Mouse (Mus musculus) intestine, embryonic 15.5 days (tissue): Measurements from ENCODE around the gene Olfr1218. TPM values are rescaled to one million over a fixed set of nuclear protein-coding genes. Genes with fewer than 3 reads are reported as not detected.
"Not testable (repeated sequence)": the region's sequence is repeated elsewhere in the genome, so short reads cannot be mapped to it uniquely, and the experiment has no call there.

Experiments used
- ATAC-seq: fragments of 200-750 bp; cut with Nextera tagmentation; 2 replicates; pipeline ENCODE4 v1.8.0; 2017; ENCODE audit warnings: moderate TSS enrichment, moderate library complexity
- H3K27ac ChIP-seq: fragments of 300-500 bp; sonication (generic); 2 replicates; pipeline ENCODE4 v1.5.1; 2015; ENCODE audit warnings: mild to moderate bottlenecking, inconsistent platforms
- H3K27me3 ChIP-seq: fragments of 300-500 bp; sonication (generic); replicated peaks from 2 replicates; pipeline ENCODE4 v1.6.1; 2015; ENCODE audit warnings: inconsistent platforms
- H3K36me3 ChIP-seq: fragments of 300-500 bp; sonication (generic); 2 replicates; pipeline ENCODE4 v1.6.1; 2015; ENCODE audit warnings: inconsistent platforms
- H3K4me1 ChIP-seq: fragments of 300-500 bp; sonication (generic); replicated peaks from 2 replicates; pipeline ENCODE4 v1.6.1; 2015; ENCODE audit warnings: inconsistent platforms
- H3K4me2 ChIP-seq: fragments of 300-500 bp; sonication (generic); replicated peaks from 2 replicates; pipeline ENCODE4 v1.6.1; 2015; ENCODE audit warnings: mild to moderate bottlenecking, inconsistent platforms
- H3K4me3 ChIP-seq: fragments of 300-500 bp; sonication (generic); replicated peaks from 2 replicates; pipeline ENCODE4 v1.5.1; 2015; ENCODE audit warnings: inconsistent platforms
- H3K9ac ChIP-seq: fragments of 300-500 bp; sonication (generic); 2 replicates; pipeline ENCODE4 v1.6.1; 2015; ENCODE audit warnings: inconsistent platforms
- H3K9me3 ChIP-seq: fragments of 300-500 bp; sonication (generic); 2 replicates; pipeline ENCODE4 v1.6.1; 2016; ENCODE audit warnings: inconsistent platforms
- WGBS: fragments of 180-500 bp; shearing (Covaris S2); methylation state at CpG from one replicate; pipeline ENCODE4 v1.1.7; 2015; 5-methylcytosine and 5-hydroxymethylcytosine counted together
- polyA plus RNA-seq: library from polyadenylated mRNA; unstranded; fragments of >200 nt; fragmentation: Nextera tagmentation; extraction: Ambion mirVana; gene quantifications from 2 replicates; pipeline ENCODE4 v1.2.1, GENCODE M21; 2015

Gene Olfr1218
- not detected in 2 replicates for polyA plus RNA-seq

DNA sequence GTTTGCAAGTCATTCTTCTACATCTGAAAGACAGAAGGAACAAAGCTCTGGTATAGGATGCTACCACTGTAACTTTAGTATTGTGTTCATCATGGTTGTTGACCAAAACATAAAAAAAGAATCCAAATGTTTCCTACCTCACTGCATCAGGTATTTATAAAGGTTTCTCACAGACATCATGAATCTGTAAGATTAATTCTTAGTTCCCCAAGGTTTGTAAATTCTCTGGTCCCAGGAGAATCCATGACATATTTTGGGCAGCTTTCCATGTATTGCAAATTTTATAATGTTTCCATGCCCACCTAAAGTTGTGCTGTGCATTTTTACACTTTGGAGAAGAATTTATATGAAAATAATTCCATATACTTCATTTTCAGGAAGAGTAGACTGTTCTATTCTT is at the start of gene Olfr1218:
Gene Olfr1218 (minus strand): TSS at position 101 of the 400 bp plus-strand sequence.
- Histone ChIP-seq H3K4me2 (no peak within 1 kb of the TSS), H3K9me3 (no peaks in the 10 kb centered on the region), H3K9ac (no peak within 1 kb of the TSS), H3K36me3 (no peaks in the 10 kb centered on the region), H3K27ac (no peak within 1 kb of the TSS), H3K4me3 (no peak within 1 kb of the TSS), H3K27me3 (no peaks in the 10 kb centered on the region), H3K4me1 (no peaks in the 10 kb centered on the region)
- ATAC-seq: no peak

DNA sequence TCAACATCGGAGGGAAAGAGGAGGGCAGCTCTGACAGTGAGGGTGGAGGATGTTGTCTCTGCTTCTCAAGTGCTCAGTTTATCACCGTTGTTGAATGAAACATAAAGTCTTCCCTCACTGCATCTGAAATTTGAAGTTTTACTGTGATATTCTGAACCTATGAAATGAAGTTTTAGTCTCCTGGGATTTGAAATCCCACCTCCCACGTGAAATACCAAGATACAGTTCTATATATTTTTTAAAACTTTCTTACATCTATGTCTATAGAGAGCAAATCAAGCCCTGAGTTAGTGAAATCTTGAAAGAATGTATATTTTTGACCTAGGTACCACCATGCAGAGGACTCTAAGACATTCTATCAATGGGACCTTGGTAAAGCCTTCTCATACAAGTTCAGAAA is 45.7 kb upstream of the Olfr1218 start, which contains the start of gene Olfr1220:
Gene Olfr1220 (minus strand): TSS at position 101 of the 400 bp plus-strand sequence.
- no peak within 1 kb of the TSS for H3K27ac ChIP-seq
- no peak within 1 kb of the TSS for H3K4me2 ChIP-seq
- ATAC-seq: no peak
- H3K9ac ChIP-seq: no peak within 1 kb of the TSS
- H3K27me3 ChIP-seq: no peaks in the 10 kb centered on the region
- no peaks in the 10 kb centered on the region for H3K9me3 ChIP-seq
- H3K4me3 ChIP-seq: no peak within 1 kb of the TSS
- 67% methylated on average over 3 of the region's 3 CpGs for WGBS
- H3K4me1 ChIP-seq: no peaks in the 10 kb centered on the region
- no peaks in the 10 kb centered on the region for H3K36me3 ChIP-seq

DNA sequence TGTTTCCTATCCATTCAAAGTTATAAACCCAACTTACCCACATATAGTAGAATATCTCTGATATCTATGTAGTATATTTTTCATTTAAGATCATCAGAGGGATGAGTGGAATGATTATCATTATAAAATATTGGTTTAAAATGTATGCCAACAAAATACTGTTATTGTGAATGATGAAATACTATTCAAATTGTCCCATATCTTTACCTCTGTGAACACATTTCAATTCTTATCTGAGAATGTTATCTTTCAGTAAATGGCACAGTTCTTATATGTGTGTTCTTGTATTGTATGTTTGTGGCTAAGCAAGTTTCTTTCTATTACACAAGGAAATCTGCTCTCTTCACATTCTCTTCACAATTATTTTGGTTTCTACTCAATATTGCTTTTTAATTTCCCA is 44.7 kb upstream of the Olfr1218 start:
- H3K36me3 ChIP-seq: no peaks in the 10 kb centered on the region
- no peak overlapping the region for H3K4me2 ChIP-seq

DNA sequence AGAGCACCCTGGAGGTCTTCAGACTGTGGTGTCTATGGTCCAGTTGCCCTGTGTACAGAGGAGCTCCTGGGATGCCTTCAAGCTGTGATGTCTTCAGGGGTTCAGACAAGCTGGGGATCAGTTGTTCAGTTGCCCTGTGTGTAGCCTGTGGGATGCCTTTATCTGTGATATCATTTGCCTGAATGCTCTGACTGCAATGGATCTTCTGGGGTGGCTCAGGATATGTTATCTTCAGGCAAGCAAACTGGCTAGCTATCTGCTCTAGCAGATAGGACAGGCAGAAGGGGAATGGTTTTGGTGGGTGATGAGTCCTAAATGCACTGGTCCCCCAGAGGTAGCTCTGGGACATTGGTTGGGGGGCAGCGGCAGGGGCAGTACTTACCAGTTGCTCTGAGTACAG is 32.9 kb upstream of the Olfr1218 start:
- no peaks in the 10 kb centered on the region for H3K36me3 ChIP-seq
- no peak overlapping the region for H3K4me3 ChIP-seq
- no peaks in the 10 kb centered on the region for H3K4me1 ChIP-seq
- no peak overlapping the region for H3K4me2 ChIP-seq
- ATAC-seq: no peak
- no peak overlapping the region for H3K9ac ChIP-seq
- 93% methylated on average over 1 of the region's 1 CpGs for WGBS
- H3K27ac ChIP-seq: no peak overlapping the region
- no peaks in the 10 kb centered on the region for H3K27me3 ChIP-seq
- no peaks in the 10 kb centered on the region for H3K9me3 ChIP-seq

More for the DNA sequence above, 44.7 kb upstream of the Olfr1218 start:
- Histone ChIP-seq H3K4me1 (no peaks in the 10 kb centered on the region), H3K9ac (no peak overlapping the region), H3K27ac (no peak overlapping the region), H3K4me3 (no peak overlapping the region), H3K27me3 (no peaks in the 10 kb centered on the region), H3K9me3 (no peaks in the 10 kb centered on the region)
- ATAC-seq: no peak

DNA sequence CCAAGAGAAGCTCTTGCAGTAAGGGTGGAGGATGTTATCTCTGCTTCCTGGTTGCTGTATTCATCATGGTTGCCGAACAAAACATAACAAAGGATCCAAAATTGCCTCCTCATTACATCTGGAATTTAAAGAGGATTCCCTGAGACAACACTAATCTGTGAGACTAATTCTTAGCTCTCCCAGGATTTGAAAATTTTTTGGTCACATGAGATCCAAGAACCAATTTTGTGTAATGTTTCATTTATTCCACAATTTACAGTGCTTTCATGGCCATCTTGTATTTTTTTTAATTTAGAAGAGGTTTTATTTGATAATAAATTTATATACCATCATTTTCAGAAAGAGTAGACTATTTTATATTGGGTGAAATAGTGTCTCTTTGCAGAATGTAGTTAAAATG is 22.4 kb upstream of the Olfr1218 start, which contains the start of gene Olfr1219:
Gene Olfr1219 (minus strand): TSS at position 101 of the 400 bp plus-strand sequence.
- H3K36me3 ChIP-seq: no peaks in the 10 kb centered on the region
- no peaks in the 10 kb centered on the region for H3K27me3 ChIP-seq
- H3K9me3 ChIP-seq: no peaks in the 10 kb centered on the region
- H3K4me3 ChIP-seq: no peak within 1 kb of the TSS
- H3K4me2 ChIP-seq: no peak within 1 kb of the TSS
- H3K27ac ChIP-seq: no peak within 1 kb of the TSS
- H3K4me1 ChIP-seq: no peaks in the 10 kb centered on the region
- 58% methylated on average over 1 of the region's 1 CpGs for WGBS
- no peak for ATAC-seq
- H3K9ac ChIP-seq: no peak within 1 kb of the TSS

DNA sequence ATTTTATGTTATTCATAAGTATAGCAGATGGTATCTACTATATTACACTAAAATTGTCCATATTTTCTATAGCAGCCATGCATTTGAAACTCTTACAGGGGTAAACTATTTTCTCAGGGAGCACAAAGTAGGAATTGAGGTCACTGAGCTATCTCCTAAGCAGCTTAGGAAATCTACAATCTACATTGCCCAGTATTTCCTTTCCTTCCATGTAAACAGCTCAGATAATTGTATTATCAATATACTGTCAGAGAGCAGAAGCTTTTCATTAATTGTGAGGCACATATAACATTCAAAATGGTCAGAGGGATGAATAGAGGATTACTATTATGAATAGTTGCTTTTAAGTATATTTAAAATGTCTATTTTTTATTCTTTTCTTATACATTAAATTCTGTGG is 20.5 kb upstream of the Olfr1218 start:
- no peak for ATAC-seq

DNA sequence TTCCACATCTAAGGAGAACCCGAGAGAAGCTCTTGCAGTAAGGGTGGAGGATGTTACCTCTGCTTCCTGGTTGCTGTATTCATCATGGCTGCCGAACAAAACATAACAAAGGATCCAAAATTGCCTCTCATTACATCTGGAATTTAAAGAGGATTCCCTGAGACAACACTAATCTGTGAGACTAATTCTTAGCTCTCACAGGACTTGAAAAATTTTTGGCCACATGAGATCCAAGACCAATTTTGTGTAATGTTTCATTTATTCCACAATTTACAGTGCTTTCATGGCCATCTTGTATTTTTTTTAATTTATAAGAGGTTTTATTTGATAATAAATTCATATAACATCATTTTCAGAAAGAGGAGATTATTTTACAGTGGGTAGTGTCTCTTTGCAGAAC is 29.0 kb downstream of the Olfr1218 start, which contains the start of gene Olfr1217:
Gene Olfr1217 (minus strand): TSS at position 101 of the 400 bp plus-strand sequence.
- Histone ChIP-seq H3K4me3 (no peak within 1 kb of the TSS), H3K9ac (no peak within 1 kb of the TSS), H3K27me3 (no peaks in the 10 kb centered on the region), H3K4me1 (no peaks in the 10 kb centered on the region), H3K9me3 (no peaks in the 10 kb centered on the region), H3K36me3 (no peaks in the 10 kb centered on the region), H3K27ac (no peak within 1 kb of the TSS), H3K4me2 (no peak within 1 kb of the TSS)
- ATAC-seq: no peak
- WGBS: 65% methylated on average over 2 of the region's 2 CpGs

More for the DNA sequence above, 20.5 kb upstream of the Olfr1218 start:
- Histone ChIP-seq H3K36me3 (no peaks in the 10 kb centered on the region), H3K27me3 (no peaks in the 10 kb centered on the region), H3K4me3 (no peak overlapping the region), H3K27ac (no peak overlapping the region), H3K9ac (no peak overlapping the region), H3K4me1 (no peaks in the 10 kb centered on the region), H3K4me2 (no peak overlapping the region), H3K9me3 (no peaks in the 10 kb centered on the region)

DNA sequence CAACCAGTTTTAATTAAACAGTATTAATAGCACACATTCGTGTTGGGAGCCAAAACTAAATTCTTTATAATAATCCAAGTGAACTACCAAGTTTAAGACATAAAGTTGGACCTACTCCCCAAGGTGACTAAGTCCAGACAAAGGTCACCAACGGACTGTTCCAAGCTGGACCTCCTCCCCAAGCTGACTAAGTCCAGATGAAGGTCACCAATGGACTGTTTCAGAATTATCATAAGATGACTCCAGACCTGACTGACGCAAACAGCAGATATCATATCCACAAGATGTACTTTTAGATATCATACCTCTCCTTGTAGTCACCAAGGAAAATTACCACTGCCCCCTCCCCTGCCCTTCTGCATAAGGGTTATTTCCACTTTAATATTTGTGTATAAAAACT is 39.6 kb downstream of the Olfr1218 start:
- H3K4me3 ChIP-seq, ATAC-seq, H3K36me3 ChIP-seq, H3K27ac ChIP-seq, H3K4me1 ChIP-seq, H3K4me2 ChIP-seq, H3K9ac ChIP-seq, H3K9me3 ChIP-seq, H3K27me3 ChIP-seq: not testable (repeated sequence)
- 70% methylated on average over 3 of the region's 3 CpGs for WGBS

DNA sequence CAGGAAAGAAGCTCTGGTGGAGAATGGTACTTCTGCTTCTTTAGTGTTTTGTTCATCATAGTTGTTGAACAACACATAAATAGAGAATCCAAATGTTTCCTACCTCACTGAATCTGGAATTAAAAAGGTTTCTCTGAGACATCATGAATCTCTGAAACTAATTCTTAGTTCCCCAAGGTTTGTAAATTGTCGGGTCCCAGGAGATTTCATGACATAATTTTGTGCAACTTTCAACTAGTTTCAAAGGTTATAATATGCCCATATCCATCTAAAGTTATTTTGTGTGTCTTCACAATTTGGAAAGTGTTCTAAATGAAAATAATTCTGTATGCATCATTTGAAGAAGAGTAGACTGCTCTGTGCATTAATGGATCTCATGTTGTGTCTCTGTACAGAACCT is 42.7 kb downstream of the Olfr1218 start, which contains the start of gene Olfr1216:
Gene Olfr1216 (minus strand): TSS at position 101 of the 400 bp plus-strand sequence.
- ATAC-seq: no peak
- no peak within 1 kb of the TSS for H3K9ac ChIP-seq
- H3K27ac ChIP-seq: no peak within 1 kb of the TSS
- no peak within 1 kb of the TSS for H3K4me3 ChIP-seq
- no peak within 1 kb of the TSS for H3K4me2 ChIP-seq
- H3K36me3 ChIP-seq: no peaks in the 10 kb centered on the region
- H3K9me3 ChIP-seq: no peaks in the 10 kb centered on the region
- 71% methylated on average over 1 of the region's 1 CpGs for WGBS
- H3K27me3 ChIP-seq: no peaks in the 10 kb centered on the region
- no peaks in the 10 kb centered on the region for H3K4me1 ChIP-seq

DNA sequence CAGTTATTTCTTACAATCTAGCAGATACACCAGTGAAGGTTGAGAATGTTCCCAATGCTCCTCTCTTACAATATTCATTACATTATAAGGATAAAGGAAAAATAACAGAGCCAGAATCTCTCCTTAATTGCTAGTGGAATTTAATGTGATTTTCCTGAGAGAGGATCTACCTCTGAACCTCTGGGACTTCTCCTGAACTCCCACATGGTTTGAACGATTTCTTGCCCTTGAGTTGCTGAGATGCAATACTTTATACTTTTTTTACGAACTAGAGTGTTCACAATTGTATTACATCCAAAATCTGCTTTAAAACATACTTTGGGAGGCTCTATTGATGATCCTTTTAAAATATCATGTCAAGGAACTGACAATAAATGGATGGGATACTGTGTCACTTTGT is 54.1 kb downstream of the Olfr1218 start, which contains the start of gene Olfr1215:
Gene Olfr1215 (minus strand): TSS at position 101 of the 400 bp plus-strand sequence.
- no peaks in the 10 kb centered on the region for H3K4me1 ChIP-seq
- WGBS: 70% methylated on average over 2 of the region's 2 CpGs
- ATAC-seq: no peak

More for the DNA sequence above, 54.1 kb downstream of the Olfr1218 start, which contains the start of gene Olfr1215:
- no peak within 1 kb of the TSS for H3K9ac ChIP-seq
- no peaks in the 10 kb centered on the region for H3K27me3 ChIP-seq
- H3K4me2 ChIP-seq: no peak within 1 kb of the TSS
- no peak within 1 kb of the TSS for H3K27ac ChIP-seq
- H3K4me3 ChIP-seq: no peak within 1 kb of the TSS
- no peaks in the 10 kb centered on the region for H3K36me3 ChIP-seq
- H3K9me3 ChIP-seq: no peaks in the 10 kb centered on the region

Other genes with a start within 250 kb of the Olfr1218 start
- not detected in 2 replicates for gene Olfr1202, start 246.7 kb downstream of the Olfr1218 start, polyA plus RNA-seq
- gene Olfr1205, start 231.4 kb downstream of the Olfr1218 start, polyA plus RNA-seq: not detected in 2 replicates
- not detected in 2 replicates for gene Olfr1204, start 211.9 kb downstream of the Olfr1218 start, polyA plus RNA-seq
- not detected in 2 replicates for gene Olfr1206, start 198.0 kb downstream of the Olfr1218 start, polyA plus RNA-seq
- not detected in 2 replicates for gene Olfr1208, start 158.9 kb downstream of the Olfr1218 start, polyA plus RNA-seq
- not detected in 2 replicates for gene Olfr1209, start 146.0 kb downstream of the Olfr1218 start, polyA plus RNA-seq
- gene Olfr1211, start 123.1 kb downstream of the Olfr1218 start, polyA plus RNA-seq: not detected in 2 replicates
- not detected in 2 replicates for gene Olfr1212, start 107.2 kb downstream of the Olfr1218 start, polyA plus RNA-seq
- not detected in 2 replicates for gene Gm13762, start 80.9 kb downstream of the Olfr1218 start, polyA plus RNA-seq
- not detected in 2 replicates for gene Olfr1214, start 68.5 kb downstream of the Olfr1218 start, polyA plus RNA-seq
- gene Olfr1215, start 54.2 kb downstream of the Olfr1218 start, polyA plus RNA-seq: not detected in 2 replicates
- not detected in 2 replicates for gene Olfr1216, start 42.8 kb downstream of the Olfr1218 start, polyA plus RNA-seq
- gene Olfr1217, start 29.1 kb downstream of the Olfr1218 start, polyA plus RNA-seq: not detected in 2 replicates
- not detected in 2 replicates for gene Olfr1219, start 22.3 kb upstream of the Olfr1218 start, polyA plus RNA-seq
- not detected in 2 replicates for gene Olfr1220, start 45.6 kb upstream of the Olfr1218 start, polyA plus RNA-seq
- gene Olfr1221, start 56.1 kb upstream of the Olfr1218 start, polyA plus RNA-seq: not detected in 2 replicates
- gene Olfr1222, start 71.9 kb upstream of the Olfr1218 start, polyA plus RNA-seq: not detected in 2 replicates
- not detected in 2 replicates for gene Olfr1223, start 90.4 kb upstream of the Olfr1218 start, polyA plus RNA-seq
- not detected in 2 replicates for gene Olfr1224-ps1, start 102.9 kb upstream of the Olfr1218 start, polyA plus RNA-seq
- not detected in 2 replicates for gene Olfr1225, start 113.5 kb upstream of the Olfr1218 start, polyA plus RNA-seq
- gene Olfr1226, start 138.9 kb upstream of the Olfr1218 start, polyA plus RNA-seq: not detected in 2 replicates
- not detected in 2 replicates for gene Olfr1228, start 192.9 kb upstream of the Olfr1218 start, polyA plus RNA-seq
- not detected in 2 replicates for gene Olfr1229, start 226.8 kb upstream of the Olfr1218 start, polyA plus RNA-seq
- not detected in 2 replicates for gene Olfr1230, start 236.1 kb upstream of the Olfr1218 start, polyA plus RNA-seq
- gene Olfr1231, start 245.9 kb upstream of the Olfr1218 start, polyA plus RNA-seq: not detected in 2 replicates